Mouse (Mus musculus): Measurements from ENCODE around the gene Gm9958. TPM values are rescaled to one million over a fixed set of nuclear protein-coding genes. Genes with fewer than 3 reads are reported as not detected.

The Gm9958 gene
- total RNA-seq, 2 experiments from 2014 or later, result 2.1 to 2.6 TPM

DNA sequence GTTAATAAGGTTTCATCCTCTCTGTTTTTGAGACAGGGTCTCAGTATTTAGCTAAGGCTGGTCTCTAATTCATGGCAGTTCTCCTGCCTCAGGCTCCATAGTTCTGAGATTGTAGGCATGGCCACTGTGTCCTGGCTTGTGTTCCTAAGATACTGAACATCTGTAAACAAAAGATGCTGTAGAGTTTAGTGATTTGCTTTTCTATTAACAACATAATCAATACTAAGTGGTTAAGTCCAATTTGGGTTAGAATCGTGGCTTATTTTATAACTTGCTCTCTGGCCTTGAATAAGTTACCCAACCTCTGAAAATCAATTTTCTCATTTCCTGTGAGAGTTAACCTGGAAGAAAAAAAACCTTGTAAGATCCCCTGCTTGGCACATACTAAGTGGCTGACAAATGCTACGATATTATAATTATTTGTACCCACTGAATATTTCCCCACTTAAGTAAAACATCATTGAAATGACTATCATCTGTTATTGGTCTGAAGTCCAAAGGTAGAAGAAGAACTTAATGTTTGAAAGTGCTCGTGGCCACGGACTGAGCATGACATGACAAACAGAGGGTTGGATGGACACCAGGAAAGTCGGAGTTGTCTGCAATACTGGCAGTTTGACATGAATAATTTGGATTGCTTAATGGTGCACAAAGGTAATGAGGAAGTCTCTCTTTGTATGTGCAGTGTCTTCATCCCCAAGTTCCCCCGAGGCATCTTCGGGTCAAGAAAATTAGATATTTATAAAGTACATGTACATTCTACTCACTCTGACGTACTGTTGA, 47.3 kb downstream of the Gm9958 start:
- no peak for DNase-seq

- no peak for DNase-seq
Measured at GRCm38 (mm10) chr5:90414925-90415295, 47.9 kb downstream of the Gm9958 start.

Other genes with a start within 250 kb of the Gm9958 start
- 10 to 100 TPM; 22.4 to 23.7 TPM for gene Cox18, start 143.2 kb upstream of the Gm9958 start, total RNA-seq (2021)
- 100 to 1,000 TPM; 106 to 117 TPM for gene Ankrd17, start 627 bp upstream of the Gm9958 start, total RNA-seq (2021)
- not detected for gene Alb, start 93.7 kb downstream of the Gm9958 start, total RNA-seq (2021)
- not detected for gene Afp, start 123.5 kb downstream of the Gm9958 start, total RNA-seq (2021)
- gene Afm, start 151.7 kb downstream of the Gm9958 start, total RNA-seq (2021), result not detected
- not detected for gene 5830473C10Rik, start 193.9 kb downstream of the Gm9958 start, total RNA-seq (2021)

Data from layer of hippocampus, postnatal 36 days (tissue).